Mouse (Mus musculus): ENCODE measurements at regions not wholly inside any gene's neighbourhood (a gene's known extent, or its start where the extent isn't known, plus 50 kb on each side); places are given as distances from the start of the nearest gene placed in this dataset.

GRCm38 (mm10) chr9:116361092-116361491 lies 185.9 kb upstream of the Tgfbr2 start:
- Histone ChIP-seq H3K27ac (no peak overlapping the region), H3K79me2 (replicated peaks; ENCODE audit: control insufficient read depth, insufficient read depth, low read length) (no peaks in the 10 kb centered on the region), H3K36me3 (ENCODE audit: control insufficient read depth, insufficient read depth, low read length) (no peaks in the 10 kb centered on the region), H3K27me3 (ENCODE audit: control insufficient read depth, insufficient read depth, low read length) (no peaks in the 10 kb centered on the region), H3K9ac (ENCODE audit: low read depth, low read length) (no peak overlapping the region), H3K4me3 (no peak overlapping the region), H3K4me1 (ENCODE audit: control insufficient read depth, insufficient read depth, low read length) (no peaks in the 10 kb centered on the region)
- TF ChIP-seq EP300 (IDR thresholded peaks at IDR 0.05; ENCODE audit: insufficient read depth, low read depth, low read length) (no peak), CTCF (IDR thresholded peaks at IDR 0.05) (no peak), POLR2A (IDR thresholded peaks at IDR 0.05; ENCODE audit: insufficient read depth, low read depth, low read length) (no peak)
- DNase-seq: no peak
- 67% methylated on average over 3 of the region's 3 CpGs for WGBS
- intact Hi-C loops (cut with DNase I): no loop called here

- no peak overlapping the region for H3K27ac ChIP-seq
- TF ChIP-seq CTCF (IDR thresholded peaks at IDR 0.05) (no peak), POLR2A (IDR thresholded peaks at IDR 0.05; ENCODE audit: insufficient read depth, low read depth, low read length) (no peak), EP300 (IDR thresholded peaks at IDR 0.05; ENCODE audit: insufficient read depth, low read depth, low read length) (no peak)
- H3K27me3 ChIP-seq (ENCODE audit: control insufficient read depth, insufficient read depth, low read length): no peaks in the 10 kb centered on the region
- H3K36me3 ChIP-seq (ENCODE audit: control insufficient read depth, insufficient read depth, low read length): no peaks in the 10 kb centered on the region
- intact Hi-C loops (cut with DNase I): no loop called here
- no peaks in the 10 kb centered on the region; the same call in none of the 2 replicates for H3K4me1 ChIP-seq (ENCODE audit: control insufficient read depth, insufficient read depth, low read length)
- no peak overlapping the region for H3K4me3 ChIP-seq
- H3K9ac ChIP-seq (ENCODE audit: low read depth, low read length): no peak overlapping the region
- DNase-seq: no peak
- H3K79me2 ChIP-seq (replicated peaks; ENCODE audit: control insufficient read depth, insufficient read depth, low read length): no peaks in the 10 kb centered on the region
- 90% methylated on average over 7 of the region's 7 CpGs for WGBS
These were observed 179.0 kb upstream of the Tgfbr2 start for GRCm38 (mm10) chr9:116354056-116354732.

- DNase-seq: peak; percentile 44 to 68
- TF ChIP-seq EP300 (IDR thresholded peaks at IDR 0.05; ENCODE audit: insufficient read depth, low read depth, low read length) (no peak), POLR2A (IDR thresholded peaks at IDR 0.05; ENCODE audit: insufficient read depth, low read depth, low read length) (no peak), CTCF (IDR thresholded peaks at IDR 0.05) (no peak)
- intact Hi-C loops (cut with DNase I): no loop called here
- Histone ChIP-seq H3K9ac (ENCODE audit: low read depth, low read length) (no peak overlapping the region), H3K27me3 (ENCODE audit: control insufficient read depth, insufficient read depth, low read length) (no peaks in the 10 kb centered on the region), H3K4me3 (no peak overlapping the region), H3K4me1 (ENCODE audit: control insufficient read depth, insufficient read depth, low read length) (no peaks in the 10 kb centered on the region; the same call in none of the 2 replicates), H3K36me3 (ENCODE audit: control insufficient read depth, insufficient read depth, low read length) (no peaks in the 10 kb centered on the region), H3K79me2 (replicated peaks; ENCODE audit: control insufficient read depth, insufficient read depth, low read length) (no peaks in the 10 kb centered on the region), H3K27ac (no peak overlapping the region)
- WGBS: 61% methylated on average over 4 of the region's 4 CpGs
These were observed 177.8 kb upstream of the Tgfbr2 start for GRCm38 (mm10) chr9:116352801-116353494.

- H3K27me3 ChIP-seq (ENCODE audit: control insufficient read depth, insufficient read depth, low read length): no peaks in the 10 kb centered on the region
- intact Hi-C loops (cut with DNase I): no loop called here
- DNase-seq: no peak
- no peak overlapping the region for H3K9ac ChIP-seq (ENCODE audit: low read depth, low read length)
- H3K4me3 ChIP-seq: no peak overlapping the region
- no peak overlapping the region for H3K27ac ChIP-seq
- no peaks in the 10 kb centered on the region for H3K36me3 ChIP-seq (ENCODE audit: control insufficient read depth, insufficient read depth, low read length)
- TF ChIP-seq EP300 (IDR thresholded peaks at IDR 0.05; ENCODE audit: insufficient read depth, low read depth, low read length): no peak
- no peak for TF ChIP-seq POLR2A (IDR thresholded peaks at IDR 0.05; ENCODE audit: insufficient read depth, low read depth, low read length)
- no peak for TF ChIP-seq CTCF (IDR thresholded peaks at IDR 0.05)
- no peaks in the 10 kb centered on the region; the same call in none of the 2 replicates for H3K4me1 ChIP-seq (ENCODE audit: control insufficient read depth, insufficient read depth, low read length)
- 73% methylated on average over 10 of the region's 10 CpGs for WGBS
- no peaks in the 10 kb centered on the region for H3K79me2 ChIP-seq (replicated peaks; ENCODE audit: control insufficient read depth, insufficient read depth, low read length)
These were observed 175.8 kb upstream of the Tgfbr2 start for GRCm38 (mm10) chr9:116350804-116351547.

- H3K9ac ChIP-seq (ENCODE audit: low read depth, low read length): no peak overlapping the region
- TF ChIP-seq CTCF (IDR thresholded peaks at IDR 0.05) (no peak), POLR2A (IDR thresholded peaks at IDR 0.05; ENCODE audit: insufficient read depth, low read depth, low read length) (no peak), EP300 (IDR thresholded peaks at IDR 0.05; ENCODE audit: insufficient read depth, low read depth, low read length) (no peak)
- no peak overlapping the region for H3K4me3 ChIP-seq
- H3K4me1 ChIP-seq (ENCODE audit: control insufficient read depth, insufficient read depth, low read length): peaks cover 2% of the 10 kb centered on the region
- no peak for DNase-seq
- no peaks in the 10 kb centered on the region for H3K36me3 ChIP-seq (ENCODE audit: control insufficient read depth, insufficient read depth, low read length)
- no peak overlapping the region for H3K27ac ChIP-seq
- H3K79me2 ChIP-seq (replicated peaks; ENCODE audit: control insufficient read depth, insufficient read depth, low read length): no peaks in the 10 kb centered on the region
- intact Hi-C loops (cut with DNase I): no loop called here
- 86% methylated on average over 8 of the region's 8 CpGs for WGBS
- H3K27me3 ChIP-seq (ENCODE audit: control insufficient read depth, insufficient read depth, low read length): no peaks in the 10 kb centered on the region
These were observed 171.9 kb upstream of the Tgfbr2 start for GRCm38 (mm10) chr9:116347021-116347420.

All from heart, adult 2 months (tissue).